Mouse (Mus musculus): Measurements from ENCODE around the gene Map4k1. TPM values are rescaled to one million over a fixed set of nuclear protein-coding genes. Genes with fewer than 3 reads are reported as not detected.
"Not testable (repeated sequence)": the region's sequence is repeated elsewhere in the genome, so short reads cannot be mapped to it uniquely, and the experiment has no call there.

Map4k1 gene
- total RNA-seq, 2 experiments from 2014 or later: 0.25 to 0.33 TPM

- peak overlapping the region; percentile 92 for H3K27ac ChIP-seq
- intact Hi-C loops (cut with DNase I): no loop called here
- H3K4me3 ChIP-seq: peak overlapping the region; percentile 85
- no peak for TF ChIP-seq CTCF (IDR thresholded peaks at IDR 0.05)
- DNase-seq: peak; percentile 12
These were observed 23.7 kb upstream of the Map4k1 start for GRCm38 (mm10) chr7:28957997-28958725.

- Histone ChIP-seq H3K4me3 (peak overlapping the region; percentile 85), H3K27ac (peak overlapping the region; percentile 92)
- TF ChIP-seq CTCF (IDR thresholded peaks at IDR 0.05): no peak
- DNase-seq: no peak
- intact Hi-C loops (cut with DNase I): no loop called here
These were observed 23.1 kb upstream of the Map4k1 start for GRCm38 (mm10) chr7:28958770-28959169.

GRCm38 (mm10) chr7:28959505-28960045, 22.3 kb upstream of the Map4k1 start:
- peak; percentile 14 for DNase-seq
- Histone ChIP-seq H3K27ac (peak overlapping the region; percentile 92), H3K4me3 (peak overlapping the region; percentile 85)
- intact Hi-C loops (cut with DNase I): loop anchor here (2.0 to 5.0 kb wide), 2 partner anchors 21 to 37 kb away; no protein-coding TSS in a partner anchor
- TF ChIP-seq CTCF (IDR thresholded peaks at IDR 0.05): no peak

GRCm38 (mm10) chr7:28960354-28961046, 21.4 kb upstream of the Map4k1 start:
- intact Hi-C loops (cut with DNase I): loop anchor here (2.0 to 5.0 kb wide), 2 partner anchors 22 to 38 kb away; no protein-coding TSS in a partner anchor
- H3K27ac ChIP-seq: peak overlapping the region; percentile 92
- no peak for TF ChIP-seq CTCF (IDR thresholded peaks at IDR 0.05)

GRCm38 (mm10) chr7:28961584-28961926, 20.3 kb upstream of the Map4k1 start:
- no peak for DNase-seq
- no peak for TF ChIP-seq CTCF (IDR thresholded peaks at IDR 0.05)
- Histone ChIP-seq H3K27ac (peak overlapping the region; percentile 92), H3K4me3 (peak overlapping the region; percentile 85)
- intact Hi-C loops (cut with DNase I): loop anchor here (2.0 to 5.0 kb wide), 2 partner anchors 23 to 39 kb away; no protein-coding TSS in a partner anchor

More at GRCm38 (mm10) chr7:28960354-28961046, 21.4 kb upstream of the Map4k1 start:
- H3K4me3 ChIP-seq: peak overlapping the region; percentile 85
- no peak for DNase-seq

- Histone ChIP-seq H3K4me3 (peak within 1 kb of the TSS; percentile 85), H3K27ac (peak within 1 kb of the TSS; percentile 92)
- no peak for TF ChIP-seq CTCF (IDR thresholded peaks at IDR 0.05)
- intact Hi-C loops (cut with DNase I): loop anchor here (2.0 to 5.0 kb wide), 2 partner anchors 23 to 40 kb away; no protein-coding TSS in a partner anchor
- DNase-seq: peak; percentile 100
These were observed 19.8 kb upstream of the Map4k1 start, which contains the start of gene Actn4 for GRCm38 (mm10) chr7:28961927-28962670. Gene Actn4, minus strand, starts transcription at chr7:28962340.

GRCm38 (mm10) chr7:28963399-28963923, 18.4 kb upstream of the Map4k1 start:
- DNase-seq: no peak
- H3K27ac ChIP-seq: no peak overlapping the region
- intact Hi-C loops (cut with DNase I): loop anchor here (5.0 kb wide), 1 partner anchor 41 kb away; no protein-coding TSS in a partner anchor
- no peak for TF ChIP-seq CTCF (IDR thresholded peaks at IDR 0.05)
- H3K4me3 ChIP-seq: no peak overlapping the region

- no peak for TF ChIP-seq CTCF (IDR thresholded peaks at IDR 0.05)
- DNase-seq: no peak
- H3K27ac ChIP-seq: no peak overlapping the region
- H3K4me3 ChIP-seq: no peak overlapping the region
- intact Hi-C loops (cut with DNase I): no loop called here
These were observed 16.5 kb upstream of the Map4k1 start for GRCm38 (mm10) chr7:28965346-28965840.

GRCm38 (mm10) chr7:28966181-28966580, 15.7 kb upstream of the Map4k1 start:
- intact Hi-C loops (cut with DNase I): no loop called here
- no peak for DNase-seq
- Histone ChIP-seq H3K27ac (peak overlapping the region; percentile 49; the same call in 1 of the 2 replicates), H3K4me3 (no peak overlapping the region)
- TF ChIP-seq CTCF (IDR thresholded peaks at IDR 0.05): no peak

- H3K27ac ChIP-seq: peak overlapping the region; percentile 49; the same call in 1 of the 2 replicates
- TF ChIP-seq CTCF (IDR thresholded peaks at IDR 0.05): no peak
- no peak overlapping the region for H3K4me3 ChIP-seq
- no peak for DNase-seq
- intact Hi-C loops (cut with DNase I): no loop called here
These were observed 14.9 kb upstream of the Map4k1 start for GRCm38 (mm10) chr7:28966751-28967505.

GRCm38 (mm10) chr7:28968120-28968519, 13.7 kb upstream of the Map4k1 start:
- intact Hi-C loops (cut with DNase I); H3K27ac ChIP-seq; H3K4me3 ChIP-seq; DNase-seq: not testable (repeated sequence)

Measured in gastrocnemius, adult 2 months (tissue).